Mouse (Mus musculus): Measurements from ENCODE around the gene Rps28.

DNA sequence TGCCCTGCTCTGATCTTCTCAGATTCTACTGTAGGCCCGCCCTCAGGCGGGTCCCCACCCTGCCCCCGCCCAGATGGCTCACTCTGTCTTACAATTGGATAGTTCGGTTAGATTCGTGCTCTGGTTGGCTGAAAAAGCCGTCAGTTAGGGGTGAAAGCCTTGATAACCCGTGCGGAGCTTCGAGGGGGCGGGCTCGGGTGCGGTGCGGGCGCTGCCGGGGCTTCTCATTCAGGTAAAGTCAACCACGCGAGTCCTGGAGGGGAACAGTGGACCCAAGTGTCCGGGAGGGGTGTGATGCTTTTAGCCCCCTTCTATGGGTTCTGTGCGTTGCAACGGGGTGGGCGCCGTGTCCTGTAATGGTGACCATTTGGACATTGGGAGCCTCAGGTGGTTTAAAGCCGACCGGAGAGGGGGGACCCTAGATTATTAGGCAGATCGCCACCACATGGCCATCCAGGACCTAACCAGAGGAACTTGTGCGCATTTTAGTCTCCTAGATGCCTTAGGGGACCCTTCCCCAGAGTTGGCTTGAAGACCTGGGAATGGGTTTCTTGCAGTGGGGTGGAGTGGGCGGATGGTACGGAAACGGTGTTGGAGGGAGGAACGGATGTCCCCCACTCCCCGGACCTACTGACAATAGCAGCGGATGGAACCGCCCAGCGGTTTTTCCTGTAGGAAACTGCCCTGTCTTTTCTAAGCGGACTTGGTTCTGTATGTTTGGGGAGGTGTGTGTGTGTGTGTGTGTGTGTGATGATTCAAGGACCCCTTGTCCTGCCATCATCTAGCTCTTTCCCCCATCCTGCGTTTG lies 13.8 kb downstream of the Rps28 start, which contains the start of gene Kank3:
- TF ChIP-seq ZNF384 (IDR thresholded peaks at IDR 0.05; ENCODE audit: low read depth, low read length) = no peak
- TF ChIP-seq CHD2 (IDR thresholded peaks at IDR 0.05; ENCODE audit: low read depth, low read length) = peak; percentile 95
- no peak for TF ChIP-seq HCFC1 (IDR thresholded peaks at IDR 0.05; ENCODE audit: borderline replicate concordance, insufficient read depth, low read length)
- no peak for TF ChIP-seq MAFK (IDR thresholded peaks at IDR 0.05; ENCODE audit: insufficient read depth, low read depth, low read length)
